Mouse (Mus musculus) thymus, adult 18-20 months (tissue): Measurements from ENCODE around the gene 0610012G03Rik.
"Not testable (repeated sequence)": the region's sequence is repeated elsewhere in the genome, so short reads cannot be mapped to it uniquely, and the experiment has no call there.

ENCODE experiments used
- DNase-seq, 2 experiments: peaks; one replicate each; pipeline ENCODE4 v3.0.0; 2022; ENCODE audit warnings: mixed read lengths in 2 of 2

0610012G03Rik gene

DNA sequence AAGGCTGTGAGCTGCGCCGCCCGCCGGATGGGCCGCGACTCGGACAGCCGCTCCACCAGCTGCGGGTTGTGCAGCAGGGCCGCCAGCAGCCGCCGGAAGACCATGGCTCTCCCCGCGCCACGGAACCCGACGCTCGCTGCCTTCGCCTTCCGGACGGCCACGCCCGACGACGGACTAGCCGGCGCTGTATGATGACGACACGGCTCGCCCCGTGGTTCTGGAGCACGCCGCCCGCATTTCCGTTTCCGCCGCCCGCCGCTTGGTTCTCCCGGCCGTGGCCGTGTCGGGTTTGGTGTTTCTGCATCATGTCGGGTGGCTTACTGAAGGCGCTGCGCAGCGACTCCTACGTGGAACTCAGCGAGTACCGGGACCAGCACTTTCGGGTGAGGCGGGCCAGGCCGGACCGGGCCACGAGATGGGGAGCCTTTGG, at the start of gene 0610012G03Rik, which contains the start of gene Ncbp2:
0610012G03Rik (minus strand) TSS at position 150 of the 430 bp plus-strand sequence.
Ncbp2 (plus strand) TSS at position 169 of the 430 bp plus-strand sequence.
- DNase-seq, result peak; percentile 89

DNA sequence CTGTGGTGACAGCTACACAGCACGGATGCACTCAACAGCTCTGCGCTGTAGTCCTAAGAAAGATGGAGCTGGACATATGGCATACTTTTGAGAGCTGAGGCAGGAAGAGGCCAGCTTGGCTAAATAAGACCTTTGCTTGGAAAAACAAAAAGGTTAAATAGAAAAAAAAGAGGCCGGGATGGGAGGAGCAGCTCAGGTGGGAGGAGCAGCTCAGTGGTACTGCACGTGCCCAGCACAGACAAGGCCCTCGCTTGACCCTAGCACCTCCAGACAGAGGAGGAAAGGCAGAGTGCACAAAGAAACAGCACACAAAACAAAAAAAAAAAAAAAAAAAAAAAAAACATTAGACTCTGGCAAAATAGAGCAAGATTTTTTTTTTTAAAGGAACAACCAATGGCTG, 48.1 kb upstream of the 0610012G03Rik start:
- DNase-seq, result no peak

DNA sequence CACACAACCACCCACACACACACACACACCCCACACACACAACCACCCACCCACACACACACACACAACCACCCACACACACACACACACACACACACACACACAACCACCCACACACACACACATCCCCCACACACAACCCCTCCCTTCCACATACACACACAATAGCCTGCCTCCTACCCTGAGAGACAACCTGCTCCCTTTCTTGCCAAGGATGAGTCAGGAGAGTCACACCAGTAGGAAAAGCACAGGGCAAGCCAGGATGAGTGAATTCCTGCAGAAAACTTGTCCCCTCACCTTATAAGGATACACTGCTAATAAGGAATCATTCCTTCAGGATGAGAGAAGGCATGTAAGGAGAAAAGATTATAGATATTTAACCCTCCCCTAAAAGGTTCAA, 45.7 kb upstream of the 0610012G03Rik start:
- no peak for DNase-seq

GRCm38 (mm10) chr16:31993195-31993594, 44.9 kb upstream of the 0610012G03Rik start:
- no peak for DNase-seq

GRCm38 (mm10) chr16:31992039-31992438, 43.7 kb upstream of the 0610012G03Rik start:
- DNase-seq, result no peak

DNA sequence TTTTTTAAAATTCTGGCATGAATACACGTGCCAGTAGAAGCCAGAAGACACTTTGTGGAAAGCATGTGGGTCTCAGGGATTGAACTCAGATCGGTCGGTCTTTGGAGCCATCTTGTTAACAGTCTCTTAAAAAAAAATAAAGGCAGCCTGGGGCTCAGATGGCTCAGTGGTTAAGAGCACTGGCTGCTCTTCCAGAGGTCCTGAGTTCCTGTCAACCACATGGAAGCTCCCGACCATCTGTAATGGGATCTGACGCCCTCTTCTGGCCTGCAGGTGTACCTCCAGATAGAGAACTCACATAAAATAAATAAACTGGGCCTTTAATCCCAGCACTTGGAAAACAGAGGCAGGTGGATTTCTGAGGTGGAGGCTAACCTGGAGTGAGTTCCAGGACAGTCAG, 32.7 kb upstream of the 0610012G03Rik start:
- DNase-seq, result no peak

GRCm38 (mm10) chr16:31979501-31979900, 31.2 kb upstream of the 0610012G03Rik start:
- DNase-seq, result no peak

DNA sequence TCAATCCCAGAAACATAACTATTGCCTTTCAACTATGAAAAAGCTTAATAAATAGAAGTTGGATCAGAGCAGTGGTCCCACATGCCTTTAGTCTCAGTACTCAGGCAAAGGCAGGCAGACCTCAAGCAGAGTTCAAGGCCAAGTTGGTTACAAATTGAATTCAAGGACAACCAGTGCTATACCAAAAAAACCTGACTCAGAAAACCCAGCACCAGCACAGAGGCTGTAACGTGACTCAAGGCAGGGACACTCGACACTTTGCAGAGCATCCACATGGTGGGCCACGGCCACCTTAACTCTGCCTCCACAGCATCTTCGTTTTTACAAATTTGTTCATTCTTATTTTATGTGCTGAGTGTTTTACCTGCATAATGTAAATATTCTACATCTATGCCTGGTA, 27.0 kb upstream of the 0610012G03Rik start:
- no peak for DNase-seq

GRCm38 (mm10) chr16:31963224-31963623, 14.9 kb upstream of the 0610012G03Rik start:
- DNase-seq, result no peak

DNA sequence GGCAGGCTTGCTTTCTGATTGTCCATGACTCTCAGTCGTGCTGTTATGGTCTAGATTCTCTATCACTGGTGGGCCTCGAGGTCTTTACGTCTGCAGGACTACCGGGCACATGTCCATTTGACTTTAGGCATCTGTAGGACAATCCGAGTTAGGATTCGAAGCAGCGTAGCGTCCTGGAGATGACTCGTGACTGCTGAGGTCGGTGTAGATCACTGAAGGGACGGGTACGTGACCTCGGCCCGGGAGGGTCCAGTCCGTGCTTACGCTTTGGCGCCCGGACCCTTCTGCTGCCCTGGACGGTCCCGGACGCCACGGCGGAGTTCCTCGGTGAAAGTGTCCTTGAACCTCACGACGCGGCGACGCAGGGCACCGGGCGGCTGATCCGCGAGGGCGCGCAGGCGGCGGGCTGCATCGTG, 385 bp downstream of the 0610012G03Rik start:
- no peak for DNase-seq

GRCm38 (mm10) chr16:31947333-31947732, 961 bp downstream of the 0610012G03Rik start:
- DNase-seq, result no peak

- not testable (repeated sequence) for DNase-seq
Measured at GRCm38 (mm10) chr16:31945986-31946385, 2.3 kb downstream of the 0610012G03Rik start.

- DNase-seq, result no peak
Measured at GRCm38 (mm10) chr16:31945372-31945771, 2.9 kb downstream of the 0610012G03Rik start.

DNA sequence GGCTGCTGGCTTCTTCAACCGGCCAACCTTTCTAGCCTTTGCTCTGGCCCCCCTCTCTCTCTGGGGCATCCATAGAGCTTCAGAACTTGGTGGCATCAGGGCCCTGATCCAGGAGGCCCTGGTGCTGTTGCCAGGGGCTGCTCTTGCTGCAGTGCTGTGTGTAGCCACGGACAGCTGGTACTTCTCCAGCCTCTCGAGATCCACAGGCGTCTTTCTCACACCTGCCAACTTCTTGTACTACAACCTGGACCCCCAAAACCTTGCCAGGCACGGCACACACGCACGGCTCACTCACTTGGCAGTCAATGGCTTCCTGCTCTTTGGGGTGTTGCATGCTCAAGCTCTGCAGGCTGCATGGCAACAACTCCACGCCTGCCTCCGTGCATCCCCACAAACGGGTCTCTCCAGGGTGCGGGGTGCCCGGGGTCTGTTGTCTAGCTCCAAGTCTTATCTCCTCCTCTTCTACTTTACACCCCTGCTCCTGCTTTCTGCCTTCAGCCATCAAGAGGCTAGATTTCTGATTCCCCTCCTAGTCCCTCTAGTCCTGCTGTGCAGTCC, 3.5 kb downstream of the 0610012G03Rik start:
- no peak for DNase-seq

GRCm38 (mm10) chr16:31943980-31944379, 4.3 kb downstream of the 0610012G03Rik start:
- peak; percentile 45 to 53 for DNase-seq

DNA sequence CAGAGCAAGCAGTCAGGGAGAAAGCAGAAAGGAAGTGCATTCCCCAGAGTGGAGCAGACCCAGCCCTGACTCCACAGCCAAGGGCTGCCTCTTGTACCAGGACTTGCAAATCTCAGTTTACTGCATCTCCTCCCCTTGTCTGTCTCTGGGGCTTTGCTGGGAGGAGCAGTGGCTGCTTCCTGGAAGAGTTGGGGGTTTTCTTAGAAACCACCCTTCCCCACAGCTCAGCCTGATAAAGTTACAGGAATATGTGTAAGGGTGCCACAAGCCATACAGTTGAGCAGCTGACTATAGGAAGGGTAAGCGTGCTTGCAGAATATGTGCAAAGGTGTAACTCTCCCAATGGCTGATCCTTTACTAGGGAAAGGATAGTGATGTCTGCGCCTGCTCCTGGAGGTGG, 7.7 kb downstream of the 0610012G03Rik start:
- DNase-seq, result no peak

- DNase-seq, result no peak
Measured at GRCm38 (mm10) chr16:31938856-31939255, 9.4 kb downstream of the 0610012G03Rik start.

DNA sequence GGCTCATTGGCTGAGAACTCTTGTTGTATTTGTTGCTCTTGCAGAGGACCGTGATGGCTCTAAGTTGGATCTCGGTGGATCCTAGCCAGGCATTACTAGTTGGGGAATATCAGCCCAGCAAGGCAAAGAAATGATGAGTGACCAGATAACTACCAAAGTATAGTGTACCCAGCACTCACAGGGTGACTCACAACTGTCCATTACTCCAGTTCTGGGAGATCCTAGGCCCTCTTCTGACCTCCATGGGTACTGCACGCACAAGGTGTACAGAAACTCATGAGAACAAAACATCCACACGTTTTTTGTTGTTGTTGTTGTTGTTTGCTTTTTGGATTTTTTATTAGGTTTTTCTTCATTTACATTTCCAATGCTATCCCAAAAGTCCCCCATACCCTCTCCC, 11.7 kb downstream of the 0610012G03Rik start:
- DNase-seq, result no peak

DNA sequence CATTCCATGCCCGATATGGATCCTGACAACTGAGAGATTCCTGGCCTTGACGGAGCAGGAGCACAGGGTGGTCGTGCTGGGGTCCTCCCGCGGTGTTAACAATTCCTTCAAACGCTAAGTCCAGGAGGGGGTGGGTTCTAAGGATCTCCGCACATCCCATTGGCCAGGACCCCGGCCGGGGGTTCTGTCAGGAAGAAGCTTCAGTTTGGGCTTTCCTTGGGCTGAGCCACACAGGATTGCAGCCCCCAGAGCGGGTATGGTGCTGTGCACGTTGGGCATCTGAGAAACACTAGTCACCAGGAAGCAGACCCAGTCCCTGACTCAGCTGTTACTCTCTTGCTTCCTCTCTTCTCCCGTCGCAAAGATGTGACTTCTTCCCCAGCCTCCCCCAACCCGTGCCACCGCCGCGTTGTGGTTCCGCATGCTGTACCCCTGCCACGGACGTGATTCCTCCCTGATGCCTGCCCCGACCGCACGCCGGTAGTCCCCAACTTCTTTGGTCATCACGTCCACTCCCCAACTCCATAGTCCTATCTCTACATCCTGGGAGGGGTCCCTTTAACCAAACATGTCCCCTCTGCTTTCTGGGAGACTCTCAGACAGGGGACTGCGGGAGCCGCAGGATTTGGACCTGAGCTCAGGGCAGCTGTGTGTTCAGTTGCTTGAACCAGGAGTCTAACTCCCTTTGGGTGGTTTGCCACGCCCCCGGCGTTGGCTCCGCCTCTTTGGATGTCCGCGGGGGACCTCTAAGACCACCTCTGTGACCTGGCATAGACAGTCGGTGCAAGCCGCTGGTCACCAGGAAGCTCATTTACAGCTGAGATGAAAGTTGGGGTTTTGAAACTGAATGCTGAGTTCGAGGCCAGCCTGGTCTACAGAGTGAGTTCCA, 13.0 kb downstream of the 0610012G03Rik start:
- DNase-seq, result no peak

DNA sequence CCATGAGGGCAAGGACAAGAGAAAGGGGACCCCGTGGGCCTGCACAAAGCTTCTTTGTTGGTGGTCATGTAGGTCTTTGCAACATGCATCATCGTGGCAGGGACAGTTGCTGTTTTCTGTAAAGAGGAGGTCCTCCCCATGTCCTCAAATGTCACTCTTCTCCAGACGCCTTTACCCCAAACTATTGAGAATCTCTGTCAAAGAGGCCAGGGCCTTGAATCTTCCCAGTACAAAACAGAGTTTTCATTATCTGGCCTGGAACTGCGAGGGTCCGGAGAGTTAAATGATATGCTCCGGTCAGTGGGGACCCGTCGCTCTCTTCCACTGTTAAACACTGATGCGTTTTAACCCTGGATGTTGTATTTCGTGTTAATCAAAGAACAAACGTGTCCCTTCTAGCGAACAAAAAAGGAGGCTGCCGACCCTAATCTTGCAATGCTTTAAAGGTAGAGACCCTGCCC, 13.7 kb downstream of the 0610012G03Rik start:
- DNase-seq, result no peak

- DNase-seq, result no peak
Measured at GRCm38 (mm10) chr16:31933751-31934549, 14.3 kb downstream of the 0610012G03Rik start, which contains the start of gene Pigz. Pigz (plus strand) TSS chr16:31933851.

GRCm38 (mm10) chr16:31932840-31933697, 15.2 kb downstream of the 0610012G03Rik start:
- DNase-seq, result peak; percentile 77 to 81
